Mouse (Mus musculus) layer of hippocampus, postnatal 14 days (tissue): ENCODE data around the gene Dhx15. TPM values are rescaled to one million over a fixed set of nuclear protein-coding genes. Genes with fewer than 3 reads are reported as not detected.

Source experiments
- DNase-seq, 2 experiments: peaks; one replicate each; pipeline ENCODE4 v3.0.0; 2021 to 2022; ENCODE audit warnings: low spot score in 2 of 2, mixed read lengths in 1 of 2
- microRNA-seq, 2 experiments: library from miRNA; unstranded; fragments of <30 nt; microRNA quantifications; one replicate each; pipeline ENCODE4 v1.2.0; 2021
- total RNA-seq, 2 experiments: library from RNA; stranded (reverse); gene quantifications; 2 replicates each; pipeline ENCODE4 v1.2.3; 2021

Dhx15 gene
- total RNA-seq, 2 experiments from 2014 or later = 89.7 to 94.5 TPM

GRCm38 (mm10) chr5:52112191-52112760 lies 78.0 kb downstream of the Dhx15 start:
- no peak for DNase-seq

DNA sequence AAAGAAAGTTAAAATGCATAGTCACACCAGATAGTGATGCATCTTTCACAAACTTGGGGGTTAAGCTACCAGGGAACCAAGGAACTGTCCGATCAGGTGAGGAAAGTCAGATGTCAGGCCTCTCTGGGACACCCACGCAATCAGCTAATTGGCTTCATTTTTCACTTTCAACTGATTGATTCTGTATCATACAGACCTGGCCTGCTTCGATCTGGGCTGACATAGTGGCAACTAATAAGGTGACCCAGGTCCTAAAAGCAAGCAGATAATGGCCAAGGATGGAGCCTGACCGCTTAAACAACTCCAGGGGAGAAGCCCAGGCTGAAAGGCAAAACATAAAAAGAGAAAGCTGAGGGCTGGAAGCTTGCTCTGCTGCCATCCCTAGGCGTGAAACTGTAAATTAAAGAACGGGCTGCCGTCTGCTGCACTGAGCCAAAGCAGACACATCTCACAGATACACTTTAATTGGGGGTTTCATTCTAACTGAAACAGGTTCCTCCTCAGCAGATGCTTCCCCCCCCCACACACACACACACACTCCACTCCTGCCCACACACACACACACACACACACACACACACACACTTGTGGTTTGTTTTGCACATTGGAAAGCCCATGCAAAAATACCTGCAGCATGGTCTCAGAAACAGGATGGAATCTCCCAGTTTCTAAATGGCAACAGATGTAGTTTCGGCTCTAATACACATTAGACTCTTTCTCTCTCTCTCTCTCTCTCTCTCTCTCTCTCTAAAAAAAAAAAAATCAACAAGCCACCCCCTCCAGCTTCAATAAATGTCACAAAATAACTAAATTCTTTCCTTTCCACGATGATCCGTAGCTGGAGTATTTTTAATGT lies 79.3 kb downstream of the Dhx15 start:
- peak; percentile 31 to 58 for DNase-seq

Small RNA genes lying within 50 kb of the gene (microRNA-seq; reads per million reads assigned to microRNA genes)
- 0 reads per million in 2 experiments for gene Mir6417

Other genes with a start within 250 kb of the Dhx15 start
- 1 to 10 TPM; 6.2 to 7.3 TPM for gene Sod3, start 173.3 kb upstream of the Dhx15 start, total RNA-seq